In the genomic region with DNA sequence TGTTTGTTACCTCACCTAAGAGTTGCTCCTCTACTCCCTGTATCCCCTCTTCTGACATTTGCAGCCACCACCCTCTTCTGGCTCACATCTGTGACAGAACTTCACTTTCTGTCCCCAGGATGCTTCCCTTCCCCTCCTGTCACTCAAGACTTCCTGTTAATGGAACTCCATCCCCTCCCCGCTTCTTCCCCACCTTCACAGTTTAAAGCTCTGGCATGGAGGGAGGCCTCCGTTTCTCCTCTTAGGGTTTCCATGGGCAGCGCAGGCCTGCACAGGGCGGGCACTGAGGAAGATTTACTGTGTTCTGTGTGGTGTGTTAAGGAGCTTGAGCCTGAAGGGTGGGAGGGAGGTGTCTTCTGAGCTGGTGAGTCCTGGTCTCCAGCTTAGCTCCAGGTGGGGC, we compare ENCODE assay signal across 30 mouse cellular contexts. TPM values are rescaled to one million over a fixed set of nuclear protein-coding genes. Genes with fewer than 3 reads are reported as not detected.
"Had no signal": no experiment of that assay in that cellular context is flagged by ENCODE, and none has a peak within 500 bp of the region (broad histone marks: within the 10 kb centered on the region; RNA-seq: fewer than 3 reads in every experiment).

No protein-coding gene starts in this region.

- H3K27me3 ChIP-seq: neural tube, embryonic 15.5 days had no signal

- DNase-seq: kidney, adult 9 months; kidney, postnatal 14 days; kidney, postnatal 4 days; left cerebral cortex, postnatal 4 days; liver; lung, adult 18-20 months; lung, postnatal 14 days; lung, postnatal 4 days; retina, postnatal 1 day; right cerebral cortex, postnatal 25 days; thymus, adult 18-20 months; thymus, postnatal 25 days had no signal

- H3K9ac ChIP-seq: limb, embryonic 13.5 days; liver, embryonic 12.5 days; liver, embryonic 15.5 days; lung, embryonic 15.5 days; midbrain, embryonic 15.5 days; neural tube, embryonic 12.5 days; neural tube, embryonic 15.5 days had no signal

- H3K4me3 ChIP-seq: limb, embryonic 13.5 days; liver, embryonic 12.5 days; liver, embryonic 15.5 days; lung, embryonic 15.5 days; midbrain, embryonic 15.5 days; neural tube, embryonic 12.5 days; neural tube, embryonic 15.5 days had no signal

- H3K9me3 ChIP-seq: limb, embryonic 13.5 days; liver, embryonic 12.5 days; liver, embryonic 15.5 days; lung, embryonic 15.5 days; midbrain, embryonic 15.5 days; neural tube, embryonic 12.5 days; neural tube, embryonic 15.5 days had no signal

- ATAC-seq: intestine, postnatal 0 days; liver, embryonic 12.5 days; midbrain, embryonic 15.5 days had no signal

- H3K36me3 ChIP-seq: limb, embryonic 13.5 days; liver, embryonic 12.5 days; liver, embryonic 15.5 days; lung, embryonic 15.5 days; midbrain, embryonic 15.5 days; neural tube, embryonic 12.5 days; neural tube, embryonic 15.5 days had no signal

- H3K27ac ChIP-seq: limb, embryonic 13.5 days; liver, embryonic 12.5 days; liver, embryonic 15.5 days; lung, embryonic 15.5 days; midbrain, embryonic 15.5 days; neural tube, embryonic 12.5 days; neural tube, embryonic 15.5 days had no signal

- H3K4me2 ChIP-seq: limb, embryonic 13.5 days; liver, embryonic 12.5 days; liver, embryonic 15.5 days; lung, embryonic 15.5 days; midbrain, embryonic 11.5 days; midbrain, embryonic 15.5 days; neural tube, embryonic 12.5 days; neural tube, embryonic 15.5 days had no signal

RNA-seq across cellular contexts. Expression of gene H2-Eb2, which starts 17.3 kb away (rescaled TPM):
- total RNA-seq: layer of hippocampus, adult 18-20 months; layer of hippocampus, postnatal 14 days; left cerebral cortex, adult 8-10 months; left cerebral cortex, postnatal 14 days; left cerebral cortex, postnatal 4 days had no signal
- polyA plus RNA-seq: intestine, postnatal 0 days; limb, embryonic 13.5 days; liver, embryonic 12.5 days; liver, embryonic 15.5 days; midbrain, embryonic 11.5 days; neural tube, embryonic 12.5 days; stomach, embryonic 16.5 days; testis, adult 2 months had no signal

RNA-seq across cellular contexts. Expression of gene H2-Aa, which starts 20.5 kb away (rescaled TPM):
- polyA plus RNA-seq: midbrain, embryonic 11.5 days had no signal

RNA-seq across cellular contexts. Expression of gene Btnl2, which starts 46.5 kb away (rescaled TPM):
- total RNA-seq: megakaryocyte progenitor cell, adult 5-6 weeks; megakaryocyte-erythroid progenitor cell, adult 5-6 weeks had no signal
- polyA plus RNA-seq: kidney, embryonic 16.5 days; midbrain, embryonic 15.5 days; neural tube, embryonic 12.5 days; neural tube, embryonic 15.5 days had no signal
